Mouse (Mus musculus) forebrain, embryonic 11.5 days (tissue): ENCODE measurements around the gene Emilin2. TPM values are rescaled to one million over a fixed set of nuclear protein-coding genes. Genes with fewer than 3 reads are reported as not detected.

Source experiments
- ATAC-seq: fragments of 200-750 bp; cut with Nextera tagmentation; replicated peaks from 2 replicates; pipeline ENCODE4 v1.8.0; 2017; ENCODE audit warnings: moderate TSS enrichment; ENCODE audit not compliant: low FRiP score
- DNase-seq: peaks from one replicate; pipeline ENCODE4 v3.0.0-alpha.2; 2017; ENCODE audit warnings: low spot score
- H3K27ac ChIP-seq: fragments of 300-500 bp; sonication (generic); 2 replicates; pipeline ENCODE4 v1.5.1; 2014; ENCODE audit warnings: low read depth, low read length
- H3K27me3 ChIP-seq: fragments of 300-500 bp; sonication (generic); 2 replicates; pipeline ENCODE4 v1.6.1; 2014; ENCODE audit warnings: mild to moderate bottlenecking, low read length, mixed read lengths; ENCODE audit not compliant: control insufficient read depth, insufficient read depth
- H3K36me3 ChIP-seq: fragments of 300-500 bp; sonication (generic); 2 replicates; pipeline ENCODE4 v1.6.1; 2014; ENCODE audit warnings: mild to moderate bottlenecking, low read length, moderate library complexity, mixed read lengths; ENCODE audit not compliant: control insufficient read depth, insufficient read depth
- H3K4me1 ChIP-seq: fragments of 300-500 bp; sonication (generic); replicated peaks from 2 replicates; pipeline ENCODE4 v1.6.1; 2014; ENCODE audit warnings: low read length, mixed read lengths; ENCODE audit not compliant: control insufficient read depth, insufficient read depth
- H3K4me2 ChIP-seq: fragments of 300-500 bp; sonication (generic); 2 replicates; pipeline ENCODE4 v1.6.1; 2014; ENCODE audit warnings: low read depth, mild to moderate bottlenecking, low read length, moderate library complexity, mixed read lengths; ENCODE audit not compliant: severe bottlenecking
- H3K4me3 ChIP-seq: fragments of 300-500 bp; sonication (generic); 2 replicates; pipeline ENCODE4 v1.5.1; 2014; ENCODE audit warnings: low read depth, low read length
- H3K9ac ChIP-seq: fragments of 300-500 bp; sonication (generic); 2 replicates; pipeline ENCODE4 v1.6.1; 2014; ENCODE audit warnings: low read length
- H3K9me3 ChIP-seq: fragments of 300-500 bp; sonication (generic); 2 replicates; pipeline ENCODE4 v1.6.1; 2016; ENCODE audit warnings: low read length, mixed read lengths; ENCODE audit not compliant: control insufficient read depth
- WGBS: fragments of 180-500 bp; shearing (Covaris S2); extraction: QIAGEN DNeasy Blood & Tissue Kit; methylation state at CpG from one replicate; pipeline ENCODE4 v1.1.7; 2014; 5-methylcytosine and 5-hydroxymethylcytosine counted together
- polyA plus RNA-seq: library from polyadenylated mRNA; unstranded; fragments of >200 nt; fragmentation: Nextera tagmentation; extraction: Ambion mirVana; gene quantifications from 2 replicates; pipeline ENCODE4 v1.2.1, GENCODE M21; 2014

The Emilin2 gene
- polyA plus RNA-seq, 1 experiment from 2014 or later, result 10.3 TPM

DNA sequence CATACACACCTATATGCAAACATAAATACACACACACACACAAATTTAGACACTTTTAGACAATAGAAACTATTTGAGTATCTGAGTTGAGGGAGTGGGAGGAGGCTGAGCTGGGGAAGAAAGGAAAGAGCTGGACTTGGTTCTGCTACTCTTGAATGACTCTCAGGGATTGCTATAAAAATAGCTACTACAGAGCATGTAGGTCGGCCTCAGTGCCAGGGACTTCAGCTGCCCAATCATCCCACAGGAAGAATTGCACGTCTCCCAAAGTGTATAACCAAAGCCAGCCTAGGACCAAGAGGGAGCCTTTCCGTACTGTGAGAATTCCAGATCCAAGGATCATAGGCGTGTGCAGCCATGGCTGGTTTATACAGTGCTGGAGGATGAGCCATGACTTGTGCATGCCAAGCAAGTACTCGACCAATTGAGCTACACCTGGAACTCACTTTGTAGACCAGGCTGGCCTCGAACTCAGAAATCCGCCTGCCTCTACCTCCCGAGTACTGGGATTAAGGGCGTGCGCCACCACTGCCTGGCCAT, 4.5 kb downstream of the Emilin2 start:
- H3K4me3 ChIP-seq, result no peak overlapping the region
- 88% methylated on average over 10 of the region's 10 CpGs for WGBS

DNA sequence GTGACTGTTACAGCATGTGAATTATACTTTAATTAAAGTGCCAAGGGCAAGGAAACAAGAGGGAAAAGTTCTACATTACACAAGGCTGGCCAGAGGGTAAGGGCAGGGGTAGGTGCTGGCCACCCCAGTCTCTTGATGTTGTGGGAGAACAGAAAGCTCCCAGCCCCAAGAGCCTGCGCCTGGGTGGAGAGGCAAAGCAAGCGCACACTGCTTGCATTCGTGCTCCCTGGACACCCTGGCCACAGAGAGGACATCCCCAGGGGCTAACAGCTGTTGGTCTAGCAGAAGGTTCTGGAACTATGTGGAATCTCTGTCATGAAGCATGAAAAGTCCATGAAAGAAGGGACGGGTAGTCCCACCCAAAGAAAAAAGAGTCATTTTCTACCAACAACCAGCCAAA, 5.1 kb downstream of the Emilin2 start:
- Histone ChIP-seq H3K27ac (no peak overlapping the region), H3K9ac (no peak overlapping the region), H3K4me2 (no peak overlapping the region), H3K36me3 (no peaks in the 10 kb centered on the region), H3K9me3 (no peaks in the 10 kb centered on the region), H3K27me3 (no peaks in the 10 kb centered on the region), H3K4me3 (no peak overlapping the region), H3K4me1 (peaks cover 6% of the 10 kb centered on the region; the same call in 1 of the 2 replicates)
- ATAC-seq, result no peak
- WGBS, result 86% methylated on average over 4 of the region's 4 CpGs
- no peak for DNase-seq

More for the DNA sequence above, 4.5 kb downstream of the Emilin2 start:
- H3K36me3 ChIP-seq, result no peaks in the 10 kb centered on the region
- H3K27me3 ChIP-seq, result no peaks in the 10 kb centered on the region
- peaks cover 6% of the 10 kb centered on the region; the same call in 1 of the 2 replicates for H3K4me1 ChIP-seq
- no peak overlapping the region for H3K9ac ChIP-seq
- H3K9me3 ChIP-seq, result no peaks in the 10 kb centered on the region
- DNase-seq (no peak), ATAC-seq (no peak)
- H3K27ac ChIP-seq, result no peak overlapping the region
- H3K4me2 ChIP-seq, result no peak overlapping the region

GRCm38 (mm10) chr17:71306091-71306490, 5.7 kb downstream of the Emilin2 start:
- Histone ChIP-seq H3K27ac (no peak overlapping the region), H3K4me2 (no peak overlapping the region), H3K27me3 (no peaks in the 10 kb centered on the region), H3K4me1 (peaks cover 2% of the 10 kb centered on the region; the same call in 1 of the 2 replicates), H3K9me3 (no peaks in the 10 kb centered on the region), H3K36me3 (no peaks in the 10 kb centered on the region), H3K4me3 (no peak overlapping the region), H3K9ac (no peak overlapping the region)
- DNase-seq, result no peak
- no peak for ATAC-seq
- WGBS, result 85% methylated on average over 6 of the region's 6 CpGs

DNA sequence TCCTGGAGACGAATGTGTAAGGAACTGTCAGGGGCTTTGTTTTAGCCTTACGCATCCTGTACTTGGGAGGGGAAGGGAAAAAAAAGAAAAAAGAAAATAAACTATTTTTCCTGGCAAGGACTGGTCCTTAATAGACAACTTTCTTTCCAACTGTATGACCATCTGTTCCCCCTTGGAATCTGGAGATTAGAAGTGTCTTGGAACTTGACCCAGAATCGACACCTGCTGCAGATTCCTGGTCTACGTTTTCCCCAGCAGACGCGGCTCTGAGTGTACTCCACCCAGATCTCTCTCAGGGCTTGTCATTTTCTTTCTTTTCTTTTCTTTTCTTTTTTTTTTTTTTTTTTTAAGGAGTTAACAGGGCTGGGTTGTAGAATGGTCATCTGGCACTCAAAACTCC, 8.3 kb downstream of the Emilin2 start:
- Histone ChIP-seq H3K27ac (no peak overlapping the region), H3K36me3 (no peaks in the 10 kb centered on the region), H3K9ac (no peak overlapping the region), H3K4me1 (no peaks in the 10 kb centered on the region), H3K4me2 (no peak overlapping the region), H3K27me3 (no peaks in the 10 kb centered on the region), H3K4me3 (no peak overlapping the region), H3K9me3 (no peaks in the 10 kb centered on the region)
- DNase-seq, result no peak
- no peak for ATAC-seq
- WGBS, result 77% methylated on average over 6 of the region's 6 CpGs

DNA sequence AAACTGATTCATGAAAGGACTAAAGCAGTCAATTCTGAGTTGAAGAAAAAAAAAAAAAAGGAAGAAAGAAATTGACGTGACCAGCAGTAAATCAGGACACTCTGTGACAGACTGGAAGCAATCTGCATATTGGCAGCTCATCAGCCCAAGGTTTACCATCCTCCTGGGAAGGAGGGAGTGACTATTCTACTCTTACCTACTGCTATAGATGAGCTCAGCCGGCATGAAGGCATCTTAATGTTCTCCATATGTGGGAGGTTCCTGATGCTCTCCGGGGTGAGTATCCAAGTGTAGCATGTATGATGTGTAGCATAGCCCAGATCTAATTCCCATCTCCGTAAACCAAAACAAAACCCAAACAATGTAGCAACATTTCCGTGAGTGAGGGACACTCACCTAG, 10.4 kb downstream of the Emilin2 start:
- Histone ChIP-seq H3K4me2 (no peak overlapping the region), H3K9me3 (no peaks in the 10 kb centered on the region), H3K4me3 (no peak overlapping the region), H3K27me3 (no peaks in the 10 kb centered on the region), H3K27ac (no peak overlapping the region), H3K36me3 (no peaks in the 10 kb centered on the region), H3K4me1 (no peaks in the 10 kb centered on the region), H3K9ac (no peak overlapping the region)
- WGBS, result 79% methylated on average over 5 of the region's 5 CpGs
- ATAC-seq (no peak), DNase-seq (no peak)

- no peaks in the 10 kb centered on the region for H3K4me1 ChIP-seq
- H3K36me3 ChIP-seq, result no peaks in the 10 kb centered on the region
- no peak for ATAC-seq
- H3K27me3 ChIP-seq, result no peaks in the 10 kb centered on the region
- H3K9ac ChIP-seq, result no peak overlapping the region
- no peaks in the 10 kb centered on the region for H3K9me3 ChIP-seq
- no peak overlapping the region for H3K27ac ChIP-seq
- 92% methylated on average over 2 of the region's 2 CpGs for WGBS
- no peak overlapping the region for H3K4me3 ChIP-seq
- no peak overlapping the region for H3K4me2 ChIP-seq
- no peak for DNase-seq
Measured at GRCm38 (mm10) chr17:71300338-71300737, 11.4 kb downstream of the Emilin2 start.

DNA sequence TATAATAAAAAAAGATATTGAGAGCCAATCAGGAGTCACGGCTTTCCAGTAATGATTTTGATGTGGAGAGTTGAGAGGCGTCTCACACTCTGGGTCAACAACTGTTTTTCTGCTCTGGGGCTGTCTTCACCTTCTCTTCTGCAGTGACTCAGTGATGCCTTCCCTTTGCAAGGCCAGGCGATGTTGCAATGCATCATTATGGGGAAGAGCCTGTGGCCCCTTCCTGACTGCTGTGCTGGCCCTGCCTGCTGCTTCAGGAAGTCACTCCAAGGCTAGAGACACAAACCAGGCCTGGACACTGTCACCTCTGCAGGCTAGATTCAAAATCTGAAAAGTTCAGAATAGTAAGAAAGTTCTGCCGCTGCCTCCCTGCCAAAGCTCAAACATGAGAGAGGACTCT, 11.9 kb downstream of the Emilin2 start:
- ATAC-seq (no peak), DNase-seq (no peak)
- Histone ChIP-seq H3K9me3 (no peaks in the 10 kb centered on the region), H3K27me3 (no peaks in the 10 kb centered on the region), H3K36me3 (no peaks in the 10 kb centered on the region), H3K9ac (no peak overlapping the region), H3K27ac (no peak overlapping the region), H3K4me3 (no peak overlapping the region), H3K4me1 (no peaks in the 10 kb centered on the region), H3K4me2 (no peak overlapping the region)
- 96% methylated on average over 4 of the region's 4 CpGs for WGBS

DNA sequence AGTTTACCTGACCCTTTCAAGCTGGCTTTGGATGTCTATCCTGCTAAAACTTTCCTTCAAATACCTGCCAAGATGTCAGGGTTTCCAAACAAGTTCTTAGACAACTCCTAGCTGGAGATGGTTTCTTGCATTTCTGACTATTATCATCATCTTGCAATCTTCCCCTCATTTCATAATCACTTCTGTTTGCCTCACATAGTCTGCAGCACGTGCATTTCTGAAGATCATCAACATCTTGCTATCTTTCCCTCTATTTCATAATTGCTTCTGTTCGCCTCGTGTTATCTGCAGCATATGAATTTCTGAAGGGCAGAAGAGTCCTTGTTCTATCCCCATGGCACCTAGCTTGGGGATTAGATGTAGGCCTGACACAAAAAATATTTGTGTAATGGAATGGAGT, 17.2 kb downstream of the Emilin2 start:
- ATAC-seq, result no peak

DNA sequence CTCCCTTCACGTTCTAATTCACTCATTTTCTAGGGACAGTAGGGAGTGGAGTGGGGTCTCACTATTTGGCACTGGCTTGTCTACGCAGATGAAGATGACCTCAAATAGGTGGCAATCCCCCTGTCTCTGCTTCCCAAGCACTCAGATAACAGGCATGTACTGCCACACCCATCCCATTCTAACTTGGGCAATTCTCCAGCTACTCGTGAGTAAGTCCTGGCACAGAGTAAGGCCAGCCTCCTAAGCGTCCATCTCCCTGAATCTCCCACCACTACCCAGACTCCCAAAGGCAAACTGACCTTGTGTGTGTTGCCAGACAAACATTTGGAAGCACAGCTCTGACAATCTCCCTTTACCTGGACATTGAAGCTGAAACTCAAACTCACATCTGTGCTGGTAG, 18.9 kb downstream of the Emilin2 start:
- H3K4me3 ChIP-seq, result no peak overlapping the region
- ATAC-seq (no peak), DNase-seq (no peak)
- H3K4me2 ChIP-seq, result no peak overlapping the region
- no peaks in the 10 kb centered on the region for H3K27me3 ChIP-seq
- H3K36me3 ChIP-seq, result no peaks in the 10 kb centered on the region
- no peak overlapping the region for H3K27ac ChIP-seq
- no peaks in the 10 kb centered on the region for H3K4me1 ChIP-seq
- WGBS, result 86% methylated on average over 4 of the region's 4 CpGs
- H3K9me3 ChIP-seq, result no peaks in the 10 kb centered on the region
- no peak overlapping the region for H3K9ac ChIP-seq

More for the DNA sequence above, 17.2 kb downstream of the Emilin2 start:
- Histone ChIP-seq H3K9me3 (no peaks in the 10 kb centered on the region), H3K9ac (no peak overlapping the region), H3K4me1 (no peaks in the 10 kb centered on the region), H3K36me3 (no peaks in the 10 kb centered on the region), H3K27ac (no peak overlapping the region), H3K27me3 (no peaks in the 10 kb centered on the region), H3K4me3 (no peak overlapping the region), H3K4me2 (no peak overlapping the region)
- DNase-seq, result no peak
- 89% methylated on average over 3 of the region's 3 CpGs for WGBS
